Mouse (Mus musculus): Measurements from ENCODE around the gene Mphosph10. TPM values are rescaled to one million over a fixed set of nuclear protein-coding genes. Genes with fewer than 3 reads are reported as not detected.

Mphosph10 gene
- polyA plus RNA-seq, 1 experiment from 2014 or later: 50.0 TPM

DNA sequence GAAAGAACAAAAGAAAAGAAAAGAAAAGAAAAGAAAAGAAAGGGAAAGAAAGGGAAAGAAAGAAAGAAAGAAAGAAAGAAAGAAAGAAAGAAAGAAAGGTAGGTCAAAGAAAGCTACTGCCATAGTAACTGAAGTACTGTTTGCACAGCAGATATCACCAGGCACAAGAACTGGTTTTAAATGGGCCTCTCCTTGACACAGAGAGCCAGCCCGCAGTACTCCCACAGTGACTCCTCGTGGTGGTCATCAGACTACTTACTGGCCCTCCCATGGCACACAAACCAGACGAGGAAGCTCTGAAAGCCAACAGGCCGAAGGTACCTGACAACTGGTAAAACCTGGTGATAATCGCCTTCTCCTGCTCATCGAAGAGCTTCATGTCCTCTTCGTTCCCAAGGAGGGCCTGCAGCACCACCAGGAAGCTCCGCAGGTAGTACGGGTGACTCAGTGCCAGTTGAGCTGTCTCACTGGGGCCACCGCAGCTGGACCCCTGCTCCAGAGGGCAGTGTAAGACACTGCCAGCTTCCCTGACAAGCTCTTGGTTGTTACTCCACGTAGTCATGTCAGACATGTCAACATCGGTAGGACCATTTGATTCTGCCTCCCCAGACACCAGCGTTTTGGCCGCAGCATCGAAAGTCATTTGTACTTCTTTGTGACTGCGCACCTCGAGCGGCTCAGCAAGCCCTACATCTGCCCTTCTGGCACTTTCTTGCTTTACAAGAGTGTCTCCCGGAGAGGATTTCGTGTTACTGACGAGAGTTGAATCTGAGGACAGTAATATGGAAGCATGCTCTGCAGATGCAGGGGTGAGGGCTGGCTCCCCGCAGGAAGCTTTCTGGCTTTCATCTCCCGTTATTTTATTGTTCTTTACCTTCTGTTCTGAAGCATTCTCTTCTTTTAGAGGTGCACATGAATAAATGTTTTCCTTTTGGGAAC is 19.9 kb downstream of the Mphosph10 start:
- peaks cover 34% of the 10 kb centered on the region for H3K36me3 ChIP-seq
- H3K9ac ChIP-seq: no peak overlapping the region
- no peaks in the 10 kb centered on the region for H3K9me3 ChIP-seq (replicated peaks)
- no peak for ATAC-seq
- no peak overlapping the region for H3K27ac ChIP-seq
- peaks cover 6% of the 10 kb centered on the region for H3K4me1 ChIP-seq
- WGBS (ENCODE audit: insufficient replicate concordance): 81% methylated on average over 23 of the region's 23 CpGs
- H3K4me2 ChIP-seq: peak overlapping the region; percentile 78; the same call in 1 of the 2 replicates
- no peak overlapping the region for H3K4me3 ChIP-seq
- H3K27me3 ChIP-seq (replicated peaks): no peaks in the 10 kb centered on the region

DNA sequence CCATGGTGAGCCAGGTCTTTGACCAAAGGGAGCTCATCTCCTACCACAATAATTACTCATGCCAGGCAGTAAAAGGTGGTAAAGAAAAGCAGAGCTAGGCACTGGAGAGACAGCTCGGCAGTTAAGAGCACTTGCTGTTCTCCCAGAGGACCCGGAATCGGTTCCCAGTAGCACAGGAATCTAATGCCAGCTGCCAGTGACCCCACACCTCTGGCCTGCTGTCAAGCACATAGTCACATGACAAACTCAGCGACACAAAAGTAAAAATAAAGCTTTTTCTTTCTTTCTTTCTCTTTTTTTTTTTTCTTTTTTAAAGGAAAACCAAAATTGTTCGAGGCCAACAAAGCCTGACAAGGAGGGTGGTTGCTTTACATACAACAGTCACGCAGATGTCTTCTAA is 22.2 kb downstream of the Mphosph10 start:
- Histone ChIP-seq H3K4me2 (no peak overlapping the region), H3K36me3 (peaks cover 39% of the 10 kb centered on the region), H3K9ac (no peak overlapping the region), H3K4me1 (peaks cover 6% of the 10 kb centered on the region), H3K27ac (no peak overlapping the region), H3K27me3 (replicated peaks) (no peaks in the 10 kb centered on the region), H3K9me3 (replicated peaks) (no peaks in the 10 kb centered on the region), H3K4me3 (no peak overlapping the region)
- ATAC-seq: no peak
- WGBS (ENCODE audit: insufficient replicate concordance): 82% methylated on average over 6 of the region's 6 CpGs

DNA sequence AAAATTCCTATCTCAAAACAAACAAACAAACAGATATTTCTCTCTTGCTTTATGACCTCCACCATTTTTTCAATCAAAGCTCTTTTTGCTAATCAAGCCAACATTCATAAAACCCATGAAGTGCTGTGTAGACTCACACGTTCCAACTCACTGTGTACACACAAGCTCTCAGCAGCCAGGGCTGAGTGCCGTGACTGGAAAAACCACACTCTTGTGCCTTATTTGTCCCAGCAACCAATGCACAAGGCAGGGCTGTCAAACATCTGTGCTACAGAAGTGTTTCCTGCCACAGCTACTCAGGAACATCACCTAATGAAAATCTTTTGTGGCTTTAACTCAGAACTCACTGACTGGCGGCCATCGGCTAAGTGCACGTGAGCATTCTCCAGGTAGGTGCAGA is 26.2 kb downstream of the Mphosph10 start:
- no peak overlapping the region for H3K4me2 ChIP-seq
- ATAC-seq: no peak
- H3K4me3 ChIP-seq: no peak overlapping the region
- no peaks in the 10 kb centered on the region for H3K27me3 ChIP-seq (replicated peaks)
- H3K27ac ChIP-seq: no peak overlapping the region
- no peaks in the 10 kb centered on the region for H3K9me3 ChIP-seq (replicated peaks)
- H3K4me1 ChIP-seq: peaks cover under 1% of the 10 kb centered on the region; the same call in 1 of the 2 replicates
- 88% methylated on average over 5 of the region's 5 CpGs for WGBS (ENCODE audit: insufficient replicate concordance)
- H3K36me3 ChIP-seq: peaks cover 76% of the 10 kb centered on the region
- no peak overlapping the region for H3K9ac ChIP-seq

DNA sequence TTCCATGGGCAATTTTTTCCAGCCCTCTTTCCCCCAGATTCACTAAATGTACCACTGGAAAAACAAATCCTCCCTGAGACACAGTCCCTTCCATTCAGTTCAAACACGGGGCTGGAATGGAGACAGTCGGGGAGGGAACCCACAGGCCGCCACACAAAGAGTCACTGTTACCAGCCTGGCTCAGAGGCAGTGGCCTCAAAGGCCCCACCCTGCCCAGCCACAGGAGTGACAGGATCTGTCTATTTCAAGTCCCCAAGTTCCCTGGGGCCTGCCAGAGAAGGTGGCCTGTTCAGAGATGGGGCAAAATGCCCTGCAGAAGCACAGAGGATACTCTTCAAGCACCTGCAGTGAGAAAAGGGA is 31.5 kb downstream of the Mphosph10 start:
- WGBS (ENCODE audit: insufficient replicate concordance): 66% methylated on average over 3 of the region's 3 CpGs
- no peak overlapping the region for H3K4me2 ChIP-seq
- H3K36me3 ChIP-seq: peaks cover 83% of the 10 kb centered on the region
- H3K27me3 ChIP-seq (replicated peaks): no peaks in the 10 kb centered on the region
- H3K9me3 ChIP-seq (replicated peaks): no peaks in the 10 kb centered on the region
- H3K27ac ChIP-seq: 0 out of 2 replicates have a peak overlapping the region, but pooled peaks have one; percentile 1
- no peak for ATAC-seq
- H3K4me1 ChIP-seq: peaks cover 10% of the 10 kb centered on the region
- H3K4me3 ChIP-seq: no peak overlapping the region
- H3K9ac ChIP-seq: 0 out of 2 replicates have a peak overlapping the region, but pooled peaks have one; percentile 22

DNA sequence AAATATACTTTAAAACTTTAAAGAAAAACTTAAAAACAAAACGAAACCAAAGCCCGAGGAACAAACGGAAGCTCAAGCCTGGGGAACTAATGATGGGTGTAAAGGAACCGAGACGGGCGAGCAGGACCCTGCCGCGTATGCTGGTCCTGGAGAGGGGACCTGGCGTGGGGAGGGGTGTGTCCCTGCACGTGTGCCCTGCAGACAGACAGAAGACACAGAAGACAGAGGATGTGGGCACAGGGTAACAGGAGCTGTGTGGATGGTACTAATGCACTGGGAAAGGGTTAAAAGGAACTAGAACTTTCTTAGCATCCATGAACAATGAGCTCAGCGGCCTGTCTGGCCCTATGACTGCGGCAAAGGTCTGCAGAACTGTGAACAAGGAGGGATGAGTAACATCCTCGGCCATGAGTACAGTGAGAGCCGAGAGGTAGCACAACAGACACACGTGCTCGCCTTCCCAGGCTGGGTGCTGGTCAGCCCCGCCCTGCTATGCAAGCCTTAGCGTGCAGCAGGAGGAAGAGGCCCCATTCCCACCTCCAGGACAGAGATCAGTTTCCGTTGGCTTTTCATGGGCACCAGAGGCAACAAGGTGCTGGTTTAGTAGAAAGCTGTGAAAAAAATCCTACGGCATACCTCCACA is 32.0 kb downstream of the Mphosph10 start:
- no peaks in the 10 kb centered on the region for H3K27me3 ChIP-seq (replicated peaks)
- 0 out of 2 replicates have a peak overlapping the region, but pooled peaks have one; percentile 22 for H3K9ac ChIP-seq
- H3K4me2 ChIP-seq: no peak overlapping the region
- no peak for ATAC-seq
- no peak overlapping the region for H3K27ac ChIP-seq
- H3K4me1 ChIP-seq: peaks cover 10% of the 10 kb centered on the region
- H3K36me3 ChIP-seq: peaks cover 81% of the 10 kb centered on the region
- H3K4me3 ChIP-seq: no peak overlapping the region
- H3K9me3 ChIP-seq (replicated peaks): no peaks in the 10 kb centered on the region
- 75% methylated on average over 20 of the region's 20 CpGs for WGBS (ENCODE audit: insufficient replicate concordance)

DNA sequence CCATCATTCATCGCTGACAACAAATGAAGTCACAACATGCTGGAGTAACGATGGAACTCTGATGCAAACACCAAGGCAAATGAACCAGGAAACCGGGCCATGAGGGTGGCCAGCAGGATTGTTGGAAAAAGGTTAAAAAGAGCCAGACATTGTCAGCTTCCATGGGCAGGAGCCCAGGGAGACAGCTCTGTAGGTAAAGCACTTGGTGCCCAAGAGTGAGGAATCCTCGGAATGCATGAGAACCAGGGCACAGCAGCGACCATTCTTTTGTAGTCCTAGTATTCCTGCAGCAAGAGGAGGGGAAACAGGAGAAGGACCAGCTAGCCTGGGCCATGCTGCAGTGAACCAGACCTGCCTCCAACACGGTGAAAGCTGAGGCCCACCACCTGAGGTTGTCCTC is 33.4 kb downstream of the Mphosph10 start:
- Histone ChIP-seq H3K4me3 (no peak overlapping the region), H3K4me2 (no peak overlapping the region), H3K36me3 (peaks cover 72% of the 10 kb centered on the region), H3K27ac (no peak overlapping the region), H3K9me3 (replicated peaks) (no peaks in the 10 kb centered on the region), H3K4me1 (peaks cover 10% of the 10 kb centered on the region), H3K27me3 (replicated peaks) (no peaks in the 10 kb centered on the region), H3K9ac (no peak overlapping the region)
- ATAC-seq: no peak
- 75% methylated on average over 6 of the region's 6 CpGs for WGBS (ENCODE audit: insufficient replicate concordance)

DNA sequence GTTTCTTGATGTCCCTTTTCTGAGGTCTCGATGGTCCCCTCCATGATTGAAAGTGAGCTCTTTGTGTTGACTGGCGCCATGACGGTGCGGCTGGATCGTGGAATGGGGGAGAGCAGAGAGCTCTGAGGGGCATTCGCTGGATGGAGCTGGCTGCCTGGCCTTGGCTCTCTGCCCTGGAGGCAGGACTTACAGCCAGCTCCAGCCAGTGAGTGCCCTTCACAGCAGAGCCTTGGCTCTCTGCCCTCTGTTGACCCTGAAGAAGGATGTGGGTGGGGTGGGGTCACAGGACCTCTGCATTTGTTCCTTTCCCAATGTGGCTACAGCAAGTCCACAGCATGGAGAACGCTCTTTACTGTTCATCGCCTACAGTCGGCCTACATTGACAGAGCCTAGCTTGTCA is 34.7 kb downstream of the Mphosph10 start:
- Histone ChIP-seq H3K4me1 (peaks cover 10% of the 10 kb centered on the region), H3K9me3 (replicated peaks) (no peaks in the 10 kb centered on the region), H3K27me3 (replicated peaks) (no peaks in the 10 kb centered on the region), H3K27ac (no peak overlapping the region), H3K9ac (no peak overlapping the region), H3K4me3 (no peak overlapping the region), H3K36me3 (peaks cover 72% of the 10 kb centered on the region), H3K4me2 (no peak overlapping the region)
- no peak for ATAC-seq
- 85% methylated on average over 9 of the region's 9 CpGs for WGBS (ENCODE audit: insufficient replicate concordance)

DNA sequence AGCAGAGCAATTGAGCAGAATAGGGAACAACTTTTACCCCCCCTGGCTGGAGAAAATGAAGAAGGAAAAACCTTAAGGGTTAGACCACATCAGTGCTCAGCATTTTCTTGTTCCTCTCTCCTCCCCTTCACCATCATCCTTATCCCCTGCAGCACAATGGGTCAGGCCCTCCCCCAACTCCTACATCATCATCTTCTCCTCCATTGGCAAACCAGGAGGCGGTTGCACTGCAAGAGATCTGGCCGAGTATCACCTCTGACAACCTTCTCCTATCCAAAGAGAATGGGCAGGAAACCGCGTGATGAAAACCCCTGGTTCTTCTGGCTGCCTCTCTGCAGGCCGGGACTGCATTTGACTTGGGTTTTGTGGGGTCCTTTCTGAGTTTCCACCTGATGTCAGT is 35.4 kb downstream of the Mphosph10 start:
- Histone ChIP-seq H3K9ac (no peak overlapping the region), H3K4me3 (no peak overlapping the region), H3K4me1 (peaks cover 10% of the 10 kb centered on the region), H3K4me2 (no peak overlapping the region), H3K27me3 (replicated peaks) (no peaks in the 10 kb centered on the region), H3K9me3 (replicated peaks) (no peaks in the 10 kb centered on the region), H3K27ac (no peak overlapping the region), H3K36me3 (peaks cover 66% of the 10 kb centered on the region)
- ATAC-seq: no peak
- 77% methylated on average over 5 of the region's 5 CpGs for WGBS (ENCODE audit: insufficient replicate concordance)

DNA sequence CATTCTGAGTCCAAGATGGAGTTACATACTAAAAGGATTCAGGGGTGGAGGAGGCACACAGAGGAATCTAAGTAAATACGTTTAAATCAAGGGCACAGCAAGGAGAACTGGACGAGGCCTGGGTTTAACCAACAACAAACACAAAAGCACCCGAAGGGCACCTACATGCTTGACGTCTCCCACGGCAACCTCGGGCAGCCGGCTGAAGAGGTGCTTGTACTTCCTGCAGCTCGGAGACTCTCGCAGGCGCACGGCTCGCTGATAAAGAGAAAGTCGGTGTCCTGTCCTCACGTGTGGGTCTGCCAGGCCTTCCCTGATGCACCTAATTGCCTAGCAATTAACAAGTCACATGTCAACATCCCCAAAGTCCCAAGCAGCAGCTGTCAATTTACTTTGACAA is 37.9 kb downstream of the Mphosph10 start:
- Histone ChIP-seq H3K4me2 (no peak overlapping the region), H3K27me3 (replicated peaks) (no peaks in the 10 kb centered on the region), H3K4me3 (no peak overlapping the region), H3K4me1 (no peaks in the 10 kb centered on the region), H3K27ac (no peak overlapping the region), H3K9me3 (replicated peaks) (no peaks in the 10 kb centered on the region), H3K9ac (no peak overlapping the region), H3K36me3 (peaks cover 57% of the 10 kb centered on the region)
- ATAC-seq: no peak
- WGBS (ENCODE audit: insufficient replicate concordance): 83% methylated on average over 14 of the region's 14 CpGs

DNA sequence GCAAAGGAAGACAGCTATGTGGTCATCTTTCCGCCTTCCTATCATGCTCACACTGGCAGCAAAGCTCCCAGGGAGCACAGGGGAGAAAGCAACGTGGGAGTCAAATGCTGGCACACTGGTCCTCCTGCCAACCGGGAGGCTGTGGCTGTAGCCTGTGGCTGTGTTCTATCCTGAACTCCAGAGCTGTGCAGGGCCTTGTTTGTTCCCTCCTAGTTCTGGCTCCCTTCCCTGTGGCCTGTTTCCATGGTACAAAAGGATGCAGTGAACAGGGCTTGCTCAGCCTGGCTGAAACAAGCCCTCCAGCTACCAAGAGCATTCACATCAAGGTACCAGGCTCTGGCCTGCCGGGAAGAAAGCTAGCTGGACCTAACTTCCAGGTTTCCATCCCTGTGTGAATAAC is 41.0 kb downstream of the Mphosph10 start:
- peaks cover 47% of the 10 kb centered on the region for H3K36me3 ChIP-seq
- no peaks in the 10 kb centered on the region for H3K27me3 ChIP-seq (replicated peaks)
- no peak for ATAC-seq
- H3K27ac ChIP-seq: no peak overlapping the region
- H3K4me3 ChIP-seq: no peak overlapping the region
- no peak overlapping the region for H3K4me2 ChIP-seq
- no peaks in the 10 kb centered on the region for H3K9me3 ChIP-seq (replicated peaks)
- H3K9ac ChIP-seq: no peak overlapping the region
- WGBS (ENCODE audit: insufficient replicate concordance): 64% methylated on average over 4 of the region's 4 CpGs
- no peaks in the 10 kb centered on the region for H3K4me1 ChIP-seq

DNA sequence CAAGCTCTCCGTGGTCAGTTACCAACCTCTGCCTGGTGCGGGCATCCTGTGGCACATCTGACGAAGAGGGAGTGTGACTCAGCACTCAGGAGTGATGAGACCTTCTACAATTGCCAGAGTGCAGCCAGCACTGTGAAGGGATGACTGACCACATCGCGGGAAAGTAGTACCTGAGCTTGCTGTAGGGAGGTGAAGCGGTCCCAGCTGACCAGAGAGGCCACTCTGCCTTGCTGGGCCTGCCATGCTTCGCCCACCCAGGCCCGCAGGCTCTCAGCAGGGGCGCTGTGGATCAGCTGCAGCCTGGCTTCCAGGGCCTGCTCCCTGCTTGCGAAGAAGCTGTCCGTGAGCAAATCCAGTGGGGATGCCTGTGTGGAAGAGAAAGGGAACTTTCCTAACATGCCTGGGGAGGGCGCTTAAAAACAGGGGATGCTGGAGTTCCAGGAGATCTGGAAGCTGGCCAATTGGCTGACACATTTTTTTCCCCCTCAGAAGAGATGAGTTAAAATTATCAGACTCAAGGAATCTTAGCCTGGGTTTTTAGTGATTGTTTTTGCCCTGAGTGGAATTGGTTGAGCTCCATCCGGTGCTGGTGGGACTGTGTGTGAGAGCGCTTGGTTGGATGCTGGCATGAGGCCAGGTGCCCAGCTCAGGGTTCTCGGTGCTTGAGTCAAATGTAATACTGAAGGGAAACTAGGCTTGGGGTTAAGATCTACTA is 42.8 kb downstream of the Mphosph10 start:
- H3K4me2 ChIP-seq: no peak overlapping the region

DNA sequence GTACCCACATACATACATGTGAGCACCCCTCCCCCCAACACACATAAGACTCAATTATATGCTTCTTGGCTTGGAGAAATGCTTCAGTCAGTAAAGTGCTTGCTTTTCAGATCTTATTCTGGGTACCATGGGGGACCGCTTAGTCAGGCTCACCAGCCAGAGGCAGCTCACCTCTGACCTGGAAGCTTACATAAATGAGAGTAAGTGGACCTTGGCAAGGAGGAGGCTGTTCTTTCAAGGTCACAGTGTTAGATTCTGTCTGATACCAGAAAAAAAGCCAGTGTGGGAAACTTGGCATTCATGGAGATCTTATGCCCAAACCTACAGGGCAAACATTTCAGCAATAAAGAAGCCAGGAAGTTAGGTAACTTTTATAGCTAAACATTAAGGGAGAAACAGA is 44.3 kb downstream of the Mphosph10 start:
- WGBS (ENCODE audit: insufficient replicate concordance): 85% methylated on average over 1 of the region's 1 CpGs
- no peak for ATAC-seq
- Histone ChIP-seq H3K4me1 (no peaks in the 10 kb centered on the region), H3K4me2 (no peak overlapping the region), H3K36me3 (peaks cover 32% of the 10 kb centered on the region), H3K9ac (no peak overlapping the region), H3K27ac (no peak overlapping the region), H3K27me3 (replicated peaks) (no peaks in the 10 kb centered on the region), H3K4me3 (no peak overlapping the region), H3K9me3 (replicated peaks) (no peaks in the 10 kb centered on the region)

More for the DNA sequence above, 42.8 kb downstream of the Mphosph10 start:
- 84% methylated on average over 15 of the region's 15 CpGs for WGBS (ENCODE audit: insufficient replicate concordance)
- Histone ChIP-seq H3K9me3 (replicated peaks) (no peaks in the 10 kb centered on the region), H3K27me3 (replicated peaks) (no peaks in the 10 kb centered on the region), H3K4me3 (no peak overlapping the region), H3K4me1 (no peaks in the 10 kb centered on the region), H3K36me3 (peaks cover 46% of the 10 kb centered on the region), H3K9ac (no peak overlapping the region), H3K27ac (no peak overlapping the region)
- ATAC-seq: no peak

Measured in liver, embryonic 12.5 days (tissue).